Mouse (Mus musculus) A20 (cell line): Measurements from ENCODE around the gene Meis2.

Experiments used
- DNase-seq: peaks from one replicate; pipeline ENCODE4 v3.0.0-alpha.2; 2011; ENCODE audit warnings: low read depth, low spot score

Gene Meis2

DNA sequence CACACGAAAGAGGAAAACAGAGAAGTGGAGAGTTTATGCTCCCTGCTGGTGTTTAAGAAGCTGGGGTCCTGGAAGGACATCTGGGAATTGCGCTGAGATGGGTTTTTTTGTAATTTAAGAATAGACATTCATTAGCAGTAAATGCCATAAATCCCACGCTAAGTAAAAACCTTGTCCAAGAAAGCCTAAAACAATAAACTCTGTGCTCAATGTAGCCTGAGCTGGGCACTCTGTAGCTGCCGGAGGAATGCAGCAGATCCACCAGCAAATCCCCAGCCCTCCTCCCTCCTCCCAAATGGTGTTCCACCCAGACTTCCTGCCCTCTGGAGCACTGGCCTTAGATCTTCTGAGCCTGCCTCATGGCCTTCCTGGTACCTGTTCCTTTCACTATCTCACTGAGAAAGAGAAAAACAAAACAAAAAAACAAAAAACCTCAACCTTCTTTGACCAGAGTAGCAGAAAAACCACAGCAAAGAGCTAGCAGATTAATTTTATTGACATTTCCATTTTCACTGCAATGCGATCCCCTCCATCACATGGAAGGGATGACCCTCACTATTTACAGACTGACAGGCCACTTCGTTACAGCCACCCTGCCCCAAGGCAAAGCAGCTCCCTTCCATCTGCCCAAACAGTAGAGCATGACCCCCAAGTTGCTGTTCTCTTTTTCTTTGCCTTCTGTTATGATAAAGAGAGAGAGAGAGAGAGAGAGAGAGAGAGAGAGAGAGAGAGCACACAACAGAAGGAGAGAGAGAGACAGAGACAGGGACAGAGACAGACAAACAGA lies 64.1 kb downstream of the Meis2 start:
- no peak for DNase-seq

DNA sequence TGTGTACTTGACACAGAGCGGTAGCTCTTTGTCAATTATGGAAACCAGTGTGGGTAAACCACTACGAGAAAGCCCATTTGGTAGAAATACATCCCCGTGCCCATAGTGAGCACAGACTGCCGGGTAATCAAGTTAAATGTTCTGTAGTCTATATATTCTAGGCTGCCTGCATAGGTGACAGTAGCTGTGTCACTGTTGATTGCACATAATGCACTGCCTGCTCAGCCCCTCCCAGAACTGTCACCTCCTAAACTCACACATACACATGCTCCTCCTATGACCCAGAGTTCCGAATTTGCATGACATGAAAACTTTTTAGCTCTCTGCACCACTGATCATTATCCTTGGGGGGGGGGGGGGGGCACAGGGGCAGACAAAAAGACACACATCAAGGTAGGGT lies 65.1 kb downstream of the Meis2 start:
- no peak for DNase-seq

DNA sequence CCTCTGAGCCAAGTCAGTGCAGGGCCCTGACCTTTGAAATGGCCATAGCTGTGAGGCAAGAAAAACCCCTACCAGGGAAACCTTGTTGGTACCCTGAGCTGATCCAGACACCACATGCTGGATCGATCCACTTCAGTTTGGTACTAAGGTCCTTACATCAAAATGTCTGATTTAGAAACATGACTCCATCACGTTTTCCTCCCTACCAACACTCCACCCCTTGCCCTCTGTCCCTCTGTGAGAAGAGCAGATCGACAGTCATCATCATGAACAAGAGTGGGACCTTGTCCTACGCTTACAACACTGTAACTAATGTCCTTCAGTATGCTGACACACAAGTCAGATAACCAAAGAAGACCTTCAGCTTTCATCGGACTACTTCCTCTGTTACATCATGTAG lies 66.8 kb downstream of the Meis2 start:
- no peak for DNase-seq

DNA sequence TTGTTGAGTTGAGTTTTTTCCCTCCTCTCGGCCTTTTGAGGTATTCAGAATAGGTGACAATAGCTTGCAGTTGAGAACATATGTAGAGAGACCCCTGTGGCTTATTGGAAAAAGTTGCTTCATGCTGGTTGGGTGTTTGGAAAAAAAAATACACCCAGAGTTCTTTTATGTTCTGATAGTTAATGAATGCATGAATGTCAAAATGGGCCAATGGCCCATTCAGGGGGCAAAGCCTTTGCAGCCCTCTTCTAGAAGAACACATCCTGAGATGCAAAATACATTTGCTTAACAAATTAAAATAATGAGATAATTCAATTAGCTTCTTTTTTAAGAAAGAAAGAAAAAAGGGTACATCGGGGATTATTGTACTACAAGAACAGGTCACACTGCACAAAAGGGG lies 69.2 kb downstream of the Meis2 start:
- DNase-seq = no peak

DNA sequence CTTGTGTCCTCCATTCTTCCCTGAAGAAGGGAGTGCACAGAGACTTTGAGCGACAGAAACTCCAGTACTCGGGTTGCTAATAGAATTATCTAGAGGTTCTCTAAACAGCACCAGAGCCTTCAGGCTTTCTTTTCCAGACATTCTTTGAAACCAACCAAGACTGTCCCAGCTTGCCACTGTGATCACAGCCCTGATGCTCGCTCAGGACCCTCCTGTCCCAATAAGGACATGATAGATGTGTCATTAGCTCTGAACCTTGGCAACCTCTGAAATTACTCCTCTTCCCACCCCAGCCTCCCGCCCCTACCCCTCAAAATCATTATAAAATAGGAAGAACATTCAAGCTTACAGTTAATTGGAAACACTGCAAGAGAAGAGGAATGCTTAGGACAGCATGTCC lies 71.8 kb downstream of the Meis2 start:
- no peak for DNase-seq

DNA sequence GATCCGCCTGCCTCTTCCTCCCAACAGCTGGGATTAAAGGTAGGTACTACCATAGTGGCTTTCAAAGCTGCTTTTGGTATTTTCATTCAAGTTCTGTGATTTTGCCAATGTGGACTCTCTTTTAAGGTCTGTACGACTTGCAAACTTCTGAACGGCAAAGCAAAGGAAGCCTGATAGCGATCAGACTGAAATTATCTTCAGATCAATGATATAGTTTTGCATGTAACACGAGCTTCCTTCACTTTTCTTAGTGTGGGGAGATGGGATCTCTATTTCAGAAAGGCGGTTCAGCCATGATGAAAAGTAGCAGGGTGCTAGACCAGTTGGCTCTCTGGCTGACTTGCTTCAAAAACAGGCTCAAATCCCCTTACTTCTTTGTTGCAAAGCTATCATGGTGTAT lies 76.4 kb downstream of the Meis2 start:
- no peak for DNase-seq

DNA sequence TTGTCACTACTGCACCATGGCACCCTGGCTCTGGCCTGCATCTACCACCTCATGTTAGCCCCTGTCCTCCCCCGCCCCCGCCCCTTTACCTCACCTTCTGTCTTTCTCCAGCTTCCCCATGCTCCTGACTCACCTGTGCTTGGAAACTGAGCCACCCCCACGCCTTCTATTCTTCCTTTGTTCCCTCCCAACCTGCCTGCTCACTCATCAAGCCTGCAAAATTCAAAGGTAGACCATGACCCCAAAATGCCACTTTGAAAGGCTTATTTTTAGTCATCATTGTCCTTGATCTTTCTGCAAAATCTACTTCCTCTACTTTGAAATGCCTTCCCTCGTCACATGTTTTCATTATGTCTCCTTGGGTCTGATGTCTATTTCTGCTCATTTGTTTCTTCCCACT lies 77.2 kb downstream of the Meis2 start:
- DNase-seq = no peak

DNA sequence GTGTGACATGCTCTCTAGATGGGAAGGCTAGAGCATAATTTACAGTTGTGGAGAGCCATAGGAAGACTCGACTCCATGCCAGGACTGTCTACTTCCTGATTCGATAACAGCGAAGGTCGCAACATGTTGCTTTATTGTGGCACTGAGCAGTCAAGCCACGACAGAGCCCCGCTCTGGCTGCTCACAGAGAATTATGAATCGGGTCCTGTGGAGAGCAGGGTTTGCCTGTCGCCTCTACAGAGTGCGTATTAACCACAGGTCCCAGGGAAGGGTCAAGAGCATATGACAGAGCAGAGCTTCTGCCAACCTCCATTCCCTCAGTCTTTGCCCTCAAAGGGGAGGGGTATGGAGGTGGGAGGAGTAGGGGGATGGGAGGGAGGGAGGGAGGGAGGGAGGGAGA lies 80.7 kb downstream of the Meis2 start:
- DNase-seq = no peak

DNA sequence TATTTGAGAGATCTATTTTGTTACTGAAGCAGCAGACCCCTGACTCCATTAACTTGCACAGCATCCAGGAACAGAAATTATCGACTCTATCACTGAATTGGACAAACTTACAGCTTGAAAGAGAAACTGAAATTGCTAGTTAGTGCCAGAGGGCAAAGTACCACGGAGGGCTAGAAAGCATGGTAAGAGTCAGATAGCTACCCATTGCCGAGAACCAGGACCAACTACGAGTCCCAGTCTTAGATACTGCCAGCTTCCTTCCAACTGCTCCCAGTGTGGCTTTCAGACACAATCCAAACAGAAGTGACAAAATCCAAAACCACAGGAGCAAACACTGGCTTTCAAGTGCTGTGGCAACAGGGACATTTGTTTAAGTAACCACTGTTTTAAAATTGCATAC lies 81.2 kb downstream of the Meis2 start:
- DNase-seq = no peak

DNA sequence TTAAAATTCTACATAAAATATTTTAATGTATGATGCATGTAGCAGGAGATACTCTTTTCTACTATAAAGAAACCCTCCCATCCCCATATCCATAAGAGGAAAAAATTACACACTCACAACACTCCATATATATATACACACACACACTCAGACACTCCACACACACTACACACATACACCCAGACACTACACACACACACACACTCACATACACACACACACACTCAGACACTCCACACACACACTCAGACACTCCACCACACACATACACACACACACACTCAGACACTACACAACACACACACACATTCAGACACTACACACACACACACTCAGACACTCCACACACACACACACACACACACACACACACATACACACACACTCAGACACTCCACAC lies 85.1 kb downstream of the Meis2 start:
- DNase-seq = no peak

DNA sequence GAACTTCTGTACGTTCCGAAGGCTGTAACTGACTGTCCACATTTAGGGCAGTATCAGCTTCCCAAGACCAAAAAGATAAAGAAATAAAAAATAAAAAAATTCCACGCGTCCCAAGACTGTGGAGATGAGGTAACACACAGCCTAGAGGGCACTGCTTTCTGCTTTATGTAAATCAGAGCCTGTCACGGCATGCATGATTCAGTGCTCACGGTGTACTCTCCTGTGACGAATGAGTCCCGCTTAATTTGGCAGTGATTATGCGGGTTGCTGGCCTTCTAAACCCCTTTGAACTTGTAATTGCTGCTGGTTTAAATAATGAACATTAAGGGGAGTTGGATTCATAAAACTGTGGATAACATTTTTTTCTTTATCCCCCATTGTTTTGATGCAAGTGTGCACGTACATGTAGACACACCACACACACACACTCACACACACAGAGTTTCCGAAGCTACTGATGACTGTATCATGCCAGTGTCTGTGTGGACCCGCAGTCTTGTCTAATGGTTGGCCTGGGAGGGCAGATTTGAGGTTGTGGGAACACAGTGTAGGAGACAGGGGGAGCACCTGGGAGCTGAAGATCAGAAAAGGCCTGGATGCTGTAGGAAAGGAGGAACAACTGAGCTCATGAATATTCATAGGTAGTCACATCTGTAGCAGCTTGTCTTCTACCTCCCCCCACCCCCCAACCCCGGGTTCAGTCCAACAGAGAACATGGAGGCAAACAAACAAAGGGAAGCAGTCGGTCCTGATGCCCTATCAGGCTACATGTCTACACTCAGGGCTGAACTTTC lies 85.8 kb downstream of the Meis2 start:
- DNase-seq = no peak

DNA sequence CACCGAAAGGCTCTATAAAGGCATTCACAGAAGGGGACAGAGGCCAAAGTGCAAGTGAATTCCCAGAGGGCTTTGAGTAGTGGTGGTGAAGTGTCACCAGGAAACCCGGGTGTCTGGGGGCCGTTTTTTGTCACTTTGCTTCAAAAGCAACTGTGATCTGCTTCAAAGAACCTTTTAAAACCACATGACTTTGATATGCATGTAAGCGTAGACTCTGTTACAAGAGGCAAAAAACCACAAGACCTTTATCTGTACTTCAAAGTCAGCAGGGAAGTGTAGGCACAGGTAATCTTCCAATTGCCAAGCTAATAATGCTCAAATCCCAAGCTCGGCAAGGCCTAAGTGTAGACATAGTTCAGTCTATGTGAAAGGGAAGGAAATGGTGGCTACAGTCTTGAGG lies 87.0 kb downstream of the Meis2 start:
- DNase-seq = no peak

DNA sequence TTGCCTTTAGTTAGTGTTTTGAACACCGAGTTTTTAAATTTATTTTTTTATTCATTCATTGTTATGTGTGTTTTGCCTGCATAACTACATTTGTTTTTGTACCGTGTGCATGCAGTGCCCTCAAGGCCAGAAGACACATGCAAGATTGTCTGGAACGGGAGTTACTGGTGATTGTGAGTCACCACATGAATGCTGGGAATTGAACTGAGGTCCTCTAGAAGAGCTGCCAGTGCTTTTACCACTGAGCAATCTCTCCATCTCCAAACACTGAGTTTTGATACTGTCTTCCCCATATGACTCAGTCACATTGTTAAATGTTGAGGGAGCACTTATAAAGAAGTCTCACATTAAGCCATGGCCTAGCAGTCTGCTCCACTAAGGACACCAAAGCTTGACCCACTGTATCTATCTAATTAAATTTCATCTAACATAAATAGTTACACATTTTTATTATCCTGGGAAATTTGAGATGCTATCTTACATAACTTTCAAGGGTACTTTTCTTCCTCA lies 94.3 kb downstream of the Meis2 start:
- no peak for DNase-seq

DNA sequence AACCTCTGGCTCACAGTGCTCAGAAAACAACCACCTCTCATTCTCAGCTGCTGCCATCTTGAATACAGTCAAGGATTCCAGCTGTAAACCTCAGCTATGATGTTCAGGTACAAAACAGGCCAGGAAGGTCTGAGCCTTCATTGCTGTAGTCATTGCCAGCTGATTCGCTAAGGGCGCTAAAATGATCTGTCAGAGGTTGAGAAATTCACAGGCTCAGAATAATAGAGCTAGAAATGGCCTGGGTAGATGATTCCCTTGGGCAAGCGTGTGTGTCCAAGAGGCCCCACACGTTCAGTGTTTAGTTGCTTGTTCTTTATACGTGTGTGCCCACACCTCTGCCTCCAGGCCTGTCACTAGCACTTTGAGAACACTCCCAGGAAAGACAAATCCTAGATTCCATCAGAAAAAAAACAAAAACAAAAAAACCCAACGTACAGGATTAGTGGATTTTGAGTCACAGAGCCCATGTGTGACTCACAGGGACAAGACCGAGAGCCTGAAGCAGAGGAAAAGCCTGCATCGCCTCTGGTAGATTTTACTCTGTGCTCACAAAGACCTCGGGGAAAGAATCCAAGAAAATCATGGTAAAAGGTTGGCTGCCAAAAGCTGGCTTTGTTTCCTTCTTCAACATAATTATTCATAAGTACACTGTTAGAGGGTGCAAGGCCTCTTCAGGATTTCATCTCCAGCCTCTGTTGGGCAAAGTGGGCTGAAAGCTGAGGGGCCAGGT lies 95.4 kb downstream of the Meis2 start:
- DNase-seq = no peak

DNA sequence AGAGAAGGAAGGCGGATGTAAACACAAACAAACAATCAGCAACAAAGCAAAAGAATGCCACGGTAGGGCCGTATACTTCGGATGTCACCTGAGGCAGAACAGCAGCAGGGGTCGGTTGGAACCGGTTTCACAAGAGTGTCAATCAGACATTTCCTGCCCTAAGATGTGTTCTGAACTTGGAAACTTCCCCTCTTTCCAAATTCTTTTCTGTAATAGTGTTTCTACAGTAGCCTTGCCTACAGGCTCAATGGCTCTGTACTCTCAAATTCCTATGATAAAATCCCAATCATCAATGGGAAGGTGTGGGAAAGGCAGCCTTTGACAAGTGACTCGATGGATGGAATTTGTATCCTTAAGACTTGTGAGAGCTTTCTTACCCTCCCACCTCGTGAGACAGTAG lies 96.4 kb downstream of the Meis2 start:
- DNase-seq = no peak

DNA sequence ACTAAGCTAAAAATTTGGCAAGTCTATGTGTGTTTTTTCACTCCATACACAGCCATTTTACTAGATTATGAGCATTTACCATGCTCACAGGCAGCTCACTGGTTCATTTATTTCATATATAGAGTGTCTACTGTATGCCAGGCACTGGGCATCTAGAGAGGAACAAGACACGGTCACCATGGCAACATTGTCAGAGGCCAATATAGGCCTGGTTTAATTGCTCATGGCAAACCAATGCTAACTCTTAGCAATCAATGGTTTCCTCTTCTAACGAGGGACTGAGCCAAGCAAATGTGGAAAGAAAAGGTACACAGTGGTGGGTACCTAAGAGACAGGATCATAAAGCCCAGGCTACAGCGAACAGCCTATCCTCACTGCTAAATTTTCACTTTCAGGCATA lies 100.7 kb downstream of the Meis2 start:
- DNase-seq = no peak

DNA sequence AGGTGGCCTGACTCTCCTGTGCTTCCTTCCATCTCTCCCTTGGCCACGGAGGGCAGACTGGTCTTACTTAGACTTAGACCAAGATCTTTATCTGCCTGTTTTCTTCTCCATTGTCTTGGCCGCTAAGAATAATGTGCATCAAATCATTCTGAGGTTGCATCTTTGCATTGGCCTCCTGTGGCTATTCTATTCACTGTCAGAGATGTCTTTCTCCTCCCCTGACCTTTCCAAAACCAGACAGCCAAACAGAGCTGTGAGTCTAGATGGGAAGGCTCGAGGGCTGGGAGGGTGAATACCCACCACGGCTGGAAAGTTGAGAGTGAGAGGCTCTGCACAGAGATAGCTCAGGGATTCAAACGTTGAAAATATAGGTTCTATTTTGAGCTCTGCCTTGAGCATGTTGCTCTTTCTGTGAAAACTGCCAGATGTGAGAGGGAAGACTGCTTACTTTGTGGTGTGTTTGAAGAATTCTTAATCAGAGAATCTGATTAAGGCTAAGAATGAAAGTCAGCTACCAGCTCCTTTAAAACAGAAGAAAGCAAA lies 102.3 kb downstream of the Meis2 start:
- no peak for DNase-seq

DNA sequence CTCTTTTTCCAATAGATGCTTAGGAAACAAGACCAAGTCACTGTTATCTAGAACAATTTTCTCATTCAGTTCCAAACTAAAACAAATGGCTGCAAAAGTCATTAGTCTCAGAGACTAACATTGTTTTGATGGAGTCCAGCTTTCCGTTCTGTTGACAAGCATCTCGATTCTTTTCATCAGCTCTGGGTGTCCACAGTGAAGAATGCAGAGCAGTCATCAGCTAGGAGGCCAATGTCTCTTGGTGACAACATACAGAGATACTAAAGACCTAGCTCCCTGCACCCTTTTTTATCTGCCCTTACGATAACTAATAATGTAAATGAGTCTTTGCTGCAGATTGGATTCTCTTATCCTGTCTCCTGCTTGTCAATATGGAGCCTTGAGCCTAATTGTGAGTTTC lies 102.9 kb downstream of the Meis2 start:
- no peak for DNase-seq

DNA sequence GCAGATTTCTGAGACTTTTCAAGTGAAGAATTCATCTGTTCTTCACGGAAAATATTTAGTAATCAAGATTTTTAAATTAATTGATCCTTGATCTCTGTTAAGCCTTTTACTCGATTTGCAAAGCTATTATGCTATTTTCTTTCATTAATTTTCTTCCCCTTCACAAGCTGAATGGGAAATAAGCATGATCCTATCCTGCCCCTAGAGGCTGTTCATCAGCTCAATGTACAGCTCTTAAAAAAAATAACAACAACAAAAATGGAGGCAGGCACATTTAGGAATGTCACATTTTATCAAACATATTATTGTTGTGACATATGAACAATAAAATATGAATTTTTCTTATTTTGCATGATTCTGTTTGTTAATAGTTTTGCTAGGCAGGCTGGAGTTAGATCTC lies 103.5 kb downstream of the Meis2 start:
- no peak for DNase-seq

DNA sequence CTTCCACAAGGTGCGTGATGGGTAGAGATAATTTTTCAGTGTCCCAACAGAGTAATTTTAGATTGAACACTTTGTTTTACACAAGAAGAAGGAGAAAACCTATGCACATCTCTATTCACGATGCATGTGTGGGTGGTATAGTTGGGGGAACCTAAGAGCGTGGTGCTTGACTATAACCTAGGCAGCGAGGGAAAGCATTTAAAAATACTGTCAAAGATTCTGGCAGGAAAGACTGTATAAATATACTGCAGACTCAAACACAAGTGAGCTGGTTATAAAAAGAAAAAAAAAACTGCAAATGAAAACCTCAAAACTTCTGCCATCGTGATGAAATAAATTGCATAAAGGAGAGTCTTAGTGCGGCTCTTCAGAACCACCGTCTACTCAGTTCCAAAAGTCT lies 105.0 kb downstream of the Meis2 start:
- no peak for DNase-seq

DNA sequence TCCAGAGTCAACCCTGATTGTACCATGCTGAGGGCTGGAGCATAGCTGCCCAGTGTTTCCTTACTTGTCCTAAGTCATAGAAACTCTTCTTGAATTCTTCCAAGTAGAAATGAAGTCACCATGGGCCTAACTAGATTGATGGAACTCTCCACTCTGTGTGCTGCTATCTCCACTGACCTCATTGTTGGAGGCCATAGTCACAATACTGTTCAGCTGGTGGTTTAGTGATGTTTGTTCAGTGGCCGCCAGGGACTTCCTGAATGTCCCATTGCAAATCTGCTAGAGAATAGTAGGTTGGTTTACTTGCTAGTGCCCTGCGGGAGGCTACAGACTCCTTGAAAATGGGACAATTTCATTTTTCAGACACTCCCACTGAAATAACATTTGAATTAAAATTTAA lies 108.9 kb downstream of the Meis2 start:
- DNase-seq = no peak

DNA sequence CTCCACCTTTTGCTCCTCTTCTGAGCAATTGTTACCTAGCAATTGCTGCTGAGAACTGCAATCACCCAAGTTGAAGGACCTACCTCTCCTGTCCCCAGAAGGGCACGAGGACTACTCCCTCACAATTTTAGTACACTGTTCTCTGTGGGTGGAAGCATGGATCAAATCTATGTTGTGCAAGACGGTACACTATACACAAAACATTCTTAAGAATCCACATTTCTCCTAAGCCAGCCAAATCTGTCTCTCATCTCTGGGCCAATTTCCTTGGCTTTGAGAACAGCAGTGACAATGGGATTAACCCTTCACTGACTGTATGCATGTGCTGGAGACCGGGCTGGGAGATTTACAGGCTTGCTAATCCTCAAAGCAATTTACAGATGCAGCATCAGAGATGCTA lies 115.0 kb downstream of the Meis2 start:
- DNase-seq = no peak
